Mouse (Mus musculus) cerebellum, postnatal 14 days (tissue): Measurements from ENCODE around the gene Psmd13.
A peak's percentile ranks its signal among the peaks of the same experiment; 100 is the strongest.
"Not testable (repeated sequence)": the region's sequence is repeated elsewhere in the genome, so short reads cannot be mapped to it uniquely, and the experiment has no call there.

ENCODE experiments used
- DNase-seq, 2 experiments: peaks; one replicate each; pipeline ENCODE4 v3.0.0; 2021; ENCODE audit warnings: mixed read lengths in 2 of 2

The Psmd13 gene

GRCm38 (mm10) chr7:140856785-140857549, 24.8 kb upstream of the Psmd13 start, which contains the start of gene Ric8a:
Ric8a (plus strand) TSS chr7:140856957.
- peak; percentile 89 to 91 for DNase-seq

GRCm38 (mm10) chr7:140857550-140858505, 23.9 kb upstream of the Psmd13 start, which contains the start of gene Bet1l:
Bet1l (minus strand) TSS chr7:140857577.
- DNase-seq: peak; percentile 36 to 40

DNA sequence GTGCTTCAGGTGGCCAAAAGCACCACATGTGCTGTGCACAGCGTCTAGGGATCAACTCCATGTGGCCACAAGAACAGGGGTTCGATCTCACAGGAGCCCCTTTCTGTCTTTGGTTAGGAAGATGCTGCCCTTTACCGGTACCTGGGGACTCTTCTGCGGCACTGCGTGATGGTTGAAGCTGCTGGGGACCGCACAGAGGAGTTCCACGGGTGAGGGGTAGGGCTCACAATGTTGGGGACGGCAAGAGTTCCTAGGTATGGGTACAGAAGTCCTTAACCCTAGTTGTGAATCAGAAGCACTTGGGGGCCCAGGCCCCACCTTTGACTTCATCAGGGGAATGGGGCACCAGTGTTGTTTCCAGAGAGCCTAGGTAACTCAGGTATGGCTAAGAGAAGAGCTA, 23.0 kb upstream of the Psmd13 start:
- no peak for DNase-seq

DNA sequence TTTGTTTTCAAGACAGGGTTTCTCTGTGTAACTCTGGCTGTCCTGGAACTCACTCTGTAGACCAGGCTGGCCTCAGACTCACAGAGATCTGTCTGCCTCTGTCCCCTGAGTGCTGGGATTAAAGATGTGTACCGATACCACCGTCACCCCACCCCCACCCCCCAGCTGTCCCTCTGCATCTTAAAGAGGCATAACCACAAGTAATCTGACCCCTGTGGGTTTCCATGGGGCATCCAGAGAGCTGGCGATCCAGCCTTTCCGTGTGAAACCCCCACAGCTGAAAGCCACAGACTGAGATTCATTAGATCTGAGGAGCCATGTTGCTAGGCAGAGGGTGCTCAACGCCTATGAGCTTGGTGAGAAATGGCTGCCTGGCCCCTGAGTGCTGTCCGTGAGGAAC, 21.8 kb upstream of the Psmd13 start:
- DNase-seq: no peak

DNA sequence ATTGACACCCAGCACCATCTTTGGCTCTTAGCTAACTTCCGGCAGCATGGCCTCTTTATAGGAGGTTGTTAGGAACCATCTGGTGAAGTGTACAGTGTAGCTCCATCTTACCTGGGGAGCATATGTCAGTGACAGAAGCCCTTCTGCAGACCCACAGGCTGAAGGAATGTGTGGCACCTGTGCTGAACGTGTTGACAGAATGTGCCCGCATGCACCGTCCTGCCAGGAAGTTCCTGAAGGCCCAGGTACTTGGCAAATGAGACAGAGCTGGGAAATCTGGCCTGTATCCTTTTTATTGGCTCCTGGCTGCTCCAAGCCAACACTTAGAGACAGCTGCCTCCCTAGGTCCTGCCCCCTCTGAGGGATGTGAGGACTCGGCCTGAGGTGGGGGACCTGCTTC, 21.0 kb upstream of the Psmd13 start:
- peak in 1 of 2 experiments; percentile 32 for DNase-seq

- DNase-seq: no peak
These were observed 17.0 kb upstream of the Psmd13 start for GRCm38 (mm10) chr7:140864761-140865160.

DNA sequence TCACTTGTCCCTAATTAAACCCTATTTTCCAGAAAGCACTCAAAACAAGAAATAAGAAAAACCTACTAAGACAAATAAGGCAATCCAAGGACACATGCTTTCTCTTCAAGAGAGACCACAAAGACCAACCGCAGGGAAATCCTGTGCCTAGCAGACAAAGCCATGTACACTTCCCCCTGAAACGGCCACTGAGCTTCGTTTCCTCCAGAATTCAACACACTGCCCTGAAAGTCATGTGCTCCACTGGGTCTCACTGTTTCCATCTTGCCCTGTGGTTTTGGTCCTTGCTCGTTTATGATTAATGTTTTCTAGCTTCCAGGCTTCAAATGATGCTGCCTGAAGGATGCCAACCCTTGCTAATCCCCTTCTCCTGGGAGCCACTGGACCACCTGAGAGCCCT, 7.5 kb upstream of the Psmd13 start:
- no peak for DNase-seq

GRCm38 (mm10) chr7:140877364-140877763, 4.4 kb upstream of the Psmd13 start:
- DNase-seq: no peak

GRCm38 (mm10) chr7:140879355-140879754, 2.4 kb upstream of the Psmd13 start:
- DNase-seq: no peak

- DNase-seq: no peak
These were observed 1.3 kb upstream of the Psmd13 start for GRCm38 (mm10) chr7:140880419-140880818.

DNA sequence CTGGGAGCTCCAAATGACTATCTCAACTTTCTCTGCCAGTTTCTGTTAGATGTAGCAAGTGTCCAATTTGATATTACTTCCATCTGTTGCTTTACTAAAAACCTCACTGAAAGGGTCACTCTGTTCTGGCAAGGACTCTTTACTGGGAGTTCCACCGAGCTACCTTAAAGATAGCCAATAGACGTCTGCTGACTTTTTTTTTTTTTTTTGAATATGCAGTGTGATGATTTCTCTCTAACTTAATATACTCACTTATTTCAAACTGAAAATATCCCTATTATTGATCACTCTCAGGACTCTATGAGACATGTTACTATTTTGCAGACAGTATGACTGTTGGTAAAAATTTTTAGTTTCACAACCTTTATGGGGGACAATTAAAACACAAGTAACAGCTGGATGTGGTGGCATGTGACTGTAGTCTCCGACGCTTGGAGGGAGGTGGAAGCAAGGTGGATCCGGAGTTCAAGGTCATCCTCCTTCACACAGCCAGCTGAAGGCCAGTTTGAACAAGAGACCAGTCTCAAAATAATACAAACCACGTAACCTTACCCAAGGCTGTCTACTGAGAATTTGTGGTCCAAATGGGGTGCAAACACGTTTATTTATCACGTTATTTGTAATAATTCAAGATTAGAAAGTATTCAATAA, 778 bp upstream of the Psmd13 start:
- no peak for DNase-seq

DNA sequence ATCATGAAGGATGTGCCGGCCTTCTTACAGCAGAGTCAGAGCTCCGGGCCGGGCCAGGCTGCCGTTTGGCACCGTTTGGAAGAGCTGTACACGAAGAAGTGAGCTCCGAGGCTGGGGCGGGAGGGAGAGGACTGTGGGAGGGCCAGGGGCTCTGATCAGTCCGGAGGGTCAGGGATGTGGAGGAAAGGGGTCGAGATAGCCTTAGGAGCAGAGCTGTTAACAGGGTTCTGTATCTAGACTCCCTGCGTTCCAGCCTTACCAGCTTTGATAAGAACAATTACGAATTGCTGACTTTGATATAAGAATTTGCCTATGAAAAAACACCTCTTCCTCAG, 668 bp downstream of the Psmd13 start:
- no peak for DNase-seq

GRCm38 (mm10) chr7:140890636-140891035, 8.9 kb downstream of the Psmd13 start:
- not testable (repeated sequence) for DNase-seq

GRCm38 (mm10) chr7:140894031-140894430, 12.3 kb downstream of the Psmd13 start:
- no peak for DNase-seq

- no peak for DNase-seq
These were observed 12.8 kb downstream of the Psmd13 start for GRCm38 (mm10) chr7:140894611-140895010.

DNA sequence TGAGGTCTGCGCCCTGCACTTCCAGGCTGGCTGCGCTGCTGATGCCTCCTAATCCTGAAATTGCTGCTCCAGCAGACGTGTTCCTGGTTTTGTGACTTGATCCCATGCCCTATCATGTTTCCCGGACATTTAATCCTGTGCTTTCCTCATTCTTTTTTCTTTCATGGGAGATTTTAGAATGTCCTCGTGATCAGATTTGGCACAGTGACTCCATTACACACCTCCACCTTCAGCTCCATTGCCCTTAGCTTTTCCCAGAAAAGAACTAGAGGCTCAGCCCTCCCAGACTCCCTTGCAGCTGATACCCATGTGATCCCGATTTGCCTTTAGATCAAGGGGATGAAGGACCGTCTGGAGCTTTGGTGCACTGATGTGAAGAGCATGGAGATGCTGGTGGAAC, 16.1 kb downstream of the Psmd13 start:
- DNase-seq: no peak

DNA sequence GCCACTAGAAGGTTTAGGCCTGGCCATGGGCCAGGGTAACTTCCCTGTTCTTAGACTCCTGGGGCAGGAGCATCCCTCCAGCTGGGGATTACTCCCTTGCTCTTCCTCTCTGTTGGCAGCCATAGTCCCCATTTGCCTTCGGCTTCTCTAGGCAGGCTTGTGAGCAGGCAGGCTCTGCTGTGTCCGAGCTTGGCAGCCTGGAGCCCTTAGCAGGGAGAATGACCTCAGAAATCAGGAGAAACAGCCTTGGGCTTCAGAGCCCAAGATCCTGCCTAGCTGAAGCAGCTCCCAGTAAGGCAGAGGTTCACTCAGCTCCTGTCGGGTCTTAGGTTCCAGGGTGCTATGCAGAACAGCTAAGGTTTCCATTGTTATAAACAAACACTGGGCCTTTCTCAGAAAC, 17.4 kb downstream of the Psmd13 start:
- DNase-seq: peak in 1 of 2 experiments; percentile 15

GRCm38 (mm10) chr7:140900220-140900619, 18.5 kb downstream of the Psmd13 start, which contains the start of gene Cox8b:
Cox8b (minus strand) TSS chr7:140900446.
- peak in 1 of 2 experiments; percentile 15 for DNase-seq

GRCm38 (mm10) chr7:140902036-140902875, 20.5 kb downstream of the Psmd13 start:
- DNase-seq: no peak

DNA sequence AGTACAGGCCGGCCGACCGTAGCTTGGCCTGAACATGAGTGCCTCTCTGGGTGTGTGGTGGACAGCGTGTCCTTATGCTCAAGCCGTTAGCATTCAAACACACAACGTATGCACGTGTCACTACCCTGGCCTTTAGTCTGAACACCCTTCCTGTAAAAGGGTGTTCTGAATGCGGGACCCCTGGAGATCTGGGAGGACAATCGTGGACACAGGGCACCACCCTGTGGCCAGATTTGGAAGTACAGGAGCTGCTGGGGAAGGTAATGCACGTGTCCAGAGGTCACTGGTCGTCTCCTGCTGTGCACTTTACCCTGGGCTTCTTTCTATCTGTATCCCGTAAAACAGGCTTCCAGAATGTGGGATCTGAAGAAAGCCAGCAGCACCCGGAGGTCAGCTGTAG, 21.4 kb downstream of the Psmd13 start:
- DNase-seq: peak; percentile 92 to 95

DNA sequence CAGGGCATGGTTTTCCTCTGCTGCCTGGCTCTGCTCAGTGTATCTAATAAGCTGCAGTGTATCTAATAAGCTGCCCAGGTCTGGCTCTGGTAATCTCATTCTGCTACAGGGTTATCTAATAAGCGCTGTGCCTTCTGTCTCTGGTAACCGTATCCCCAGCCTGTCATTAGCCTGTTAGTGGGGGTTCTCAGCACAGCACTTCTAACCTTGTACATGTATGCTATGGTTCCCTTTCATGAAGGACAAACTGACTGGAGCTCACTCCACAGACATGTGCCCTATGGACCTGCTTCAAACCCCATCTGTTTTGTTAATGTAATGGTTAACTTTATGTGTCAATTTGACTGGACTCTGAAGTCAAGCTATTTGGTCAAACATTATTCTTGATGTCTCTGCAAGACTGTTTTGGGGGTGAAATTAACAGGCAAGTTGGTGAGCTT, 23.9 kb downstream of the Psmd13 start:
- DNase-seq: no peak

- no peak for DNase-seq
These were observed 25.4 kb downstream of the Psmd13 start for GRCm38 (mm10) chr7:140907131-140907530.
